Mouse (Mus musculus) cerebellum, postnatal 4 days (tissue): ENCODE measurements around the gene Slc44a1.

ENCODE experiments used
- DNase-seq, 2 experiments: peaks; one replicate each; pipeline ENCODE4 v3.0.0; 2022; ENCODE audit warnings: low spot score in 2 of 2, mixed read lengths in 1 of 2

Gene Slc44a1

DNA sequence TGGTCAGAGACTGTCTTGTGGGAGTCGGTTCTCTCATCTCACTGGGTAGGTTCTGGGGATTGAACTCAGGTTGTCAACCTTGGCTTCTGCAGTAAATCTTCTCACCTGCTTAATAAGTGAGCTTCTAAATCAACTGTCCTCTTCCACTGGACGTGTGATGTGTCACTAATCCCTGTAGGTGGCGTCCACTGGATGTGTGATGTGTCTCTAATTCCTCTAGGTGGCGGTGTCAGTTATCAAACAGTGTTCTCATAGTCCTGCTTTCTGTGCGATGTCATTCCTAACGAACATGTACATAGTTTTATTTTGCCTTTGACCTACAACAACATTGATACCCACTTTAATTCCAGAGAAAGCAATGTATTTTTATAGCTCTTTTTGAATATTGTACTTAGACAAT is 160.2 kb downstream of the Slc44a1 start:
- DNase-seq = peak in 1 of 2 experiments; percentile 15

DNA sequence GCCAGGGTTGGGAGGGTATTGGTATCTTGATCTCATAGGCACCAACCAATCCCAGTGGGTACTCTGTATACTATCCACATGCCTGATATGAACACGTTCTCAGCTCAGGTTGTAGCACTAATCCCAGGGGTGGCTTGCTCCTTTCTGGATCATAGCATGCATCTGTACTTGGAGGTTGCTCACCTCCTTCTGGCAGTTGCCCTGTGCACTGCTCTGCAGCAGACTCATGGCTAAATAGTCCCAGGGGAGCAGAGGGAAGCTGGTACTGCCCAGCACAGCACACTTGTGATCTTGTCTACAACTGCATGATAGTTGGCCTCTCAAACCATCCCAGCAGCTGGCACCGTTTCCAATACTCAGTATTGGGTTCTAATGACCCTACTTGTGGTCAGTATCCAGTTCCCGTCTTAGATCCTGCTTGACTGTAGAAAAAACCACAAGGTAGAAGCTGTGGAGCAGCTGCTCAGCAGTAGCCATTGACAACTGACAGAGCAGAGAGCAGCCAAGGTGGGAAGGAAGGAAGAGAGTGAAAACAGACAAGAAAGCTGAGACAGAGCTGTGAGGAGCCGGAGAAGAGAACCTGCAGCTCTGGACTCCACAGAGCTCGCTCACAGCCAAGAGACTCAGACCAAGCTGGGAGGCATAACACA is 174.5 kb downstream of the Slc44a1 start:
- DNase-seq = no peak

DNA sequence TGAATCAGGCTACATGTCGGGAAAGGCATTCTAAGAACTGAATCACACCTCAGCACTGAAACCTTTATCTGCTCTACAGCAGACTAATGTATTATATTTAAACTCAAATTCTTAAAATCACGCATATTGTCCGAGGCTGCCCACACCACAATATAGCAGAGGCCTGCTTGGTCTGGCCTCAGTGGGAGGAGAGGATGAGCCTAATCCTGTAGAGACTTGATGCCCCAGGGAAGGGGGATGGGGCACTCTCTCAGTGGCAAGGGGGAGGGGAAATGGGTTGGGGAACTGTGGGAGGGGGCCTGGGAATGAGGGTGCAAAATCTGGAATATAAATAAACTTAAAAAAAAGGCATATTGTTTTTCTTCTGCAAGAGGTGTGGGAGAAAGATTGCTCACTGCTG is 177.8 kb downstream of the Slc44a1 start:
- DNase-seq = no peak

DNA sequence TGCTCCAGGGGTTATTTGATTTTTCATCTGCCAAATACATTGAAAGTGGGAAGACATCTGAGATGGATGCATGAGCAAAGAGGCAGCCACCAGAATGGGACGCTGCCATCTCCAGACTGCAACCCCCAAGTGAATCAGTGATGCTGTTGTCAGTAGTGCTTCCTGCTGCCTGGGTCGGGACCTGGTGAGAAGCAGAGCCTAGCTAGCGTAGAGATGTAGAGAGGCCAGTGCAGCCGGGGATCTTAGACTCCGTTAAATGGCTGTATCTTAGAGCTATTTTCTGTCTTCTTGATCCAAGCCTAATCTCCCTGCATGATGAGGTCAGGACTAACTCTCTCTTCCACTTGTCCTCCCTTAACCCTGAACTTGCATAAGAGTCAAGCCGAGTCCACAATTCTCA is 179.9 kb downstream of the Slc44a1 start:
- DNase-seq = no peak

DNA sequence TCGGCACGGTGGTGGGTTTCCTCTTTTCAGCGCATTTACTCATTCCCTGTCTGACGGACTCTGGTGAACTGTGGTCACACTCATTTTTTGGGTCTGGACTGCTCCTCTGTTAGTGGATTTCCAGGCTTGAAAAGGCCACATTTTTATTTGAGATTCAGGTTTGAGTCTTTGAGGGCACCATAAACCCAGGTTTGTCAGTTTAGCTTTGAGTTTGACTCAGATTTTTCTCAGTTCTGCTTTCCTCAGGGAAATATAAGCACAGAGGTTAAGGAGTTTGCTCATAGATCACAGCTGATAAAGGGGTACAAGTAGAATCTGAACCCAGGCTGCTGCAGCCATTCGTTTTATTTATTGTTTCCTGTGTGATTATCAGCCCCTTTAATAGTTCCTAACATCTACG is 180.9 kb downstream of the Slc44a1 start:
- no peak for DNase-seq

DNA sequence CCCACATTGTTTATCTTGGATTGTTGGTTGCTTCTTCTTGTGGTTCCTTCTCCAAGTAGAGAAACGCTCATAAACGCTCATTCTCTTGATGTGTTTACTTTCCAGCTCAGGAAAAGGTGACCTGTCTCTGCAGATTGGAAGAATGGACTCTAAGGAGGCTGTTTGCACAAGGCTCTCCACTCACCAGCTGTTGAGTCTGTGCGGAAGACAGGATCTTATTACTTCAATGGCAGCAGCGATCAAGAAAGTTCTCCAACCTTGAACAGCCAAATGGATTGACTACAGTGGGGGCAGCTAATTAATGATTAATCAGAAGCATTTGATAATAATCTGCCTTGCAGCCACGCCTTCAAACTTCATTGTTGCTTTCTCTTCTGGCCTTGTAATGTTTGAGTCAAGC is 181.3 kb downstream of the Slc44a1 start:
- no peak for DNase-seq

DNA sequence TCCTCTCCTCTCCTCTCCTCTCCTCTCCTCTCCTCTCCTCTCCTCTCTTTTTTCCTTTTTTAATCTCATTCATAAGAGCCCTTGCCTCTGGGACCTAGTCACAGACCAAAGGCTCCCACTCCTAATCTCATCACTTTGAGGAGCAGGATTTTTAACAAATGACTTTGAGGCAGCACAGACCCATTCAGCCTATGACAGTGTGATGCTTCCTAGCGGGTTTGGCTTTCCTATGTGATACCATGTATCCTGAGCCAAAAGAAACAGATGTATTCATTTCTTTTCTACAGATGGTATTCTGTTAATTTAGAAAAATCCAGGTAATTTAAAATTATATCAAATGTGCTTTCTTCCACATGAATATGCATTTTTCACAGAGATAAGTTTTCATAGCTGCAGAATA is 183.5 kb downstream of the Slc44a1 start:
- no peak for DNase-seq

DNA sequence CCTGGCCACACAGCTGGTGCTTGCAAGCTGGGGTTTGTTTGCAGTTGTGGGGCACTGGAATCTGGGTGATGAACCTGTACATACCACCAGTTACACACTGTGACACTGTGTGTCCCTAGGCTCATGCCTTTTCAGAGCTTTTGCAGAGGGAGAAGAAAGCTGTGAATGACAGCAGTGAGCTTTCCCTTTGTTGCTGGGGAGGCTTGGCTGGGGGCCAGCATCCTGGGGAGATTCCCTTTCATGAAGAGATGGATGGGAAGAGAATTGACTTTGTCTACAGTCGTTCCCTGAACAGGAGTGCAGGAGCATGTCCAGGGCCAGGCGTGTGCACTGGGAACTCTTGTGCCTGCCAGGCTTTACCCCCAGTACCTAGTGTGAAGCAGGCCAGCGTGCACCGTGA is 184.6 kb downstream of the Slc44a1 start:
- DNase-seq = peak; percentile 47 to 67

DNA sequence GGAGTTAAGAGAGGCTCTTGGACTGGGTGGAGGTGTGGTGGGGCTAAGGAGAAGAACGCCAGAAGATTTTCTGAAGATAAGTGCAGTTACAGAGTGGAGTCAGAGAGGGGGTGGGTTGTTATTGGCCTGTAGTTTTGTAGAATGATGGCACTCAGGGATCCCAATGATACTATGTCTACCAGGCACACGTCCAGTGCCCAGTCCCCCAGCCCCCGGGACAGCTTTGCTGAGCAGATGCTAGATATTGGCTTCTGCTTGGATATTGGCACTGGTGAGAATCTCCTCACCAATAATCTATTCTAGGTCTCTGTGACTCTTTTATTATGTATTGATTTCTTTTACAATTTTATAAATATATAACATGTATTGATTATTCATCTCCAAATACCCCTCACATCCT is 185.1 kb downstream of the Slc44a1 start:
- DNase-seq = no peak

DNA sequence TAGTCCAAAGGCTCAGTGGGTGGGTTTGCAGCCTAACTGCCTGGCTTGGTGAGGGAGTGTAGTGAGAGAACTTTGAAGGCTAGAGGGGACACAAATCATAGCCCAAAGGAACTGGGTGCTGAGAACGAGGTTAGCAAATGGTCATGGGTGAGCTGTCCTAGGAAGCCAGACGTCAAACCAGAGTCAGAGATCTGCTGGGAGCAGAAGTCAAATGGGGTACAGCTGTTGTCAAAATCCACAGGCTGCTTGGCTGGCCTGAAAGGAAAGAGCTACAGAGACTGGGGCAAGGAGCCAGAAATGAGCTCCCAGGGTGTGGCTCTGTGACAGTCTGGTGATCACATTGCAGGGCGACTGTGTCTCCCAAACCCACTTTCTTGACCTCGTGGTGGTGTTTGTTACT is 188.7 kb downstream of the Slc44a1 start:
- DNase-seq = peak in 1 of 2 experiments; percentile 31

DNA sequence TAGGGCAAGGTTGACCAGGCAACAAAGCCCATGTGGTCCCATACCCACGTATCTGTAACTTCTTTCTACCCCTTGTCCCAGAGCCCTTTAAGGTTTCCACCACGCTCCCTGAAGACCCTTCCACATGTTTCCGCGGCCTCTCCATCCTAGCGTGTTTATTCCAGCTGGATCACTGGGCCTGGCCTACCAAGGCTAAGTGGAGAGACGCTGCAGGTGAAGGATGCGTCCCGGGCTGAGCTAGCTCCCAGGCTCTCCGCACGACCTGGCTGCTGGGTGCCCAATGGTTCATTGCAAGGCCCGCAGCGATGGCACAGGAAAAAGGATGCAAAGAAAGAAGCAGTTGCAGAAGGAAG is 190.7 kb downstream of the Slc44a1 start:
- no peak for DNase-seq

DNA sequence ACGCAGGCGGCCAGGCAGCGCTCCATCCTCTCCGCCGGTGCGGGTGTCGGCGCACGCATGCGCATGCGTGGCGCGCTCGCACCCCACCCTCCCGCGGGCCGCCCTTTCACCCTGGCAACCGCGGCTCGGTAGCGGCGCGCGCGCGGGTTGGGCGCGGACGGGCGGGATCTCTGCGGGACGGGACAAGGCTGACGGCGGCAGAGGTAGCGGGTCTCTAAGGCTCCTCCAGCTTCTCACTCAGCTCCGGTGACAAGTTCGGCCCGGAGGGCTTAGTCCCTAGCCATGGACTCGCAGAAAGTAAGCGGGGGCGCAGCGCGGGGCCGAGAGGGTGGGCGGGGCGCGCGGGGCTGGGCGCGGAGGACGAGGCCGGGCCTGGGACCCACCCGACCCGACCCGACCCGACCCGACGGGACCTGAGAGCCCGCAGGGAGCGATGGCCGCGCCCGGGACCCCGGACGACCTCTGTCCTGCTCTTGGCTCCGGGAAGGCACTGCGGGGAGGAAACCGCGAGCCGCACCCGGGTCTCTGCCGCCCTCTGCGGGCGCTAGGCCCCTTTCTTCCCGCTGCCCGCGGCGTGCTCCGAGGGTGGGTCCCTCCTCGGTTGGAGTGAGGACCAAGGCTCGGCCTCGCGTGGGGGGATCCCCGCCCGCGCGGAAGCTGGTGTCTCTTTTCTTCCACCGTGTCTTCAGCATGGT is 191.2 kb downstream of the Slc44a1 start, which contains the start of gene Fsd1l:
Gene Fsd1l, plus strand, starts transcription at position 156 of the 695 bp plus-strand sequence.
- peak; percentile 68 to 85 for DNase-seq

DNA sequence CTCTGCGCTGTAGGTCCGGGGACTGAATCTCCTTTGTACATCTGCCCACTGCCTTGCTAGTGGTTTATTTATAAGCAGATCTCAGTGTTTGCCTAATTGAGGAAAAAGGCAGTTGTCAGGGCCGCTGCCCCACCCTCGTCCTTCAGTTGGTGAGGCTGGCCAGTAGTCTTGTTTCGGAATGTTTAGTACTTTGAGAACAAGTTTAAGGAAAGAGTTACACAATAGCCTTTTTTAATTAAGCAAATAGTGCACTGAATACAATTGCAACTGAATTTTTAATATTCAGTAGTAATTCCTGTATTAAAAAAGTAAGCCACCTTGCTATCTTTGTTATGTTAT is 191.8 kb downstream of the Slc44a1 start:
- no peak for DNase-seq

DNA sequence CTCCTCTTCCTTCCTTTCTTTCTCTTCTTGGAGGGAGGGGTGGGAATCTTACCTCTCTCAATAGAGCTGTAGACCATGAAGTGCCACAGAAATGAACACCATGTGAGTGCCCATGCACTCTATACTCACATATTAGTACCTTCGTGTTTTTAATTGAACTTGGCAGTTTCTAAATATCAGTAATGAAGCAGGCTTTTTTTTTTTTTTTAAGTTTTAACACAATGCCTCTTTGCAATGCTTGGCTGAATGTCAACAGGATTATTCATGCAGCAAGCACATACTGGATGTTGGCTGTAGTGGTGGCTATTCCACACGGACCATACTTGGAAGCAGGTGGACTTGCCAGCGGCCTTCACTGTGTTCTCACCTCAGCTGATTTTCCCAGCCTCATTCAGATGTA is 195.1 kb downstream of the Slc44a1 start:
- DNase-seq = no peak

DNA sequence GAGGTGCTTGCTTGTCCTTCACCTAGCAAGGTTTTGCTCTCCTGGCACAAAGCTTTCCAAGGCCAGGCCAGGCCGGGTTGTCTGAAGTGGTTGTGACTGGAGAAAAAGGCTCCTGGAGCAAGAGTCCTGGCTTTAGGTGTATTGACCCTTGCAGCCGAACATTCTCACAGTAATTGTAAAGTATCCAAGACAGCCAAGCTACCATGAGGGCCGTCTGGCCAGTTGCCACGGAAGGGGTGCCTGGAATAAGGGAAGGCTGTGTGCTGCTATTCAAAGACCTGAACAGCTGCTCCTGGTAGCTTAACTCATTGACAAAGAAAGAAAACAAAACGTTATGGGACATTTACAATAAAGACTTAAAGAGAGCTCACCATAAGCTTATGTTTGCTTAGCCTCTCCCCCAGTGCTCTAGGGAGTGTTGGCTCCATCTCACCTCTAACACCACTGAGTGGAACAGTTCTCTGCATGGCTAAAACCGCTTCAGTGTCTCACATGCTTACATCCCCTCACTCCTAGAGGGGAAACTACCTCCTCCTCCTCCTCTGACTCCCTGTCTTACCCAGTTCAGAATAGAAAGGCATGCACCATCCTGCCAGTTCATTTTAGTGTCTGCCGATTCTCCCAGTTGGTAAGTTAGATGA is 197.2 kb downstream of the Slc44a1 start:
- DNase-seq = no peak

DNA sequence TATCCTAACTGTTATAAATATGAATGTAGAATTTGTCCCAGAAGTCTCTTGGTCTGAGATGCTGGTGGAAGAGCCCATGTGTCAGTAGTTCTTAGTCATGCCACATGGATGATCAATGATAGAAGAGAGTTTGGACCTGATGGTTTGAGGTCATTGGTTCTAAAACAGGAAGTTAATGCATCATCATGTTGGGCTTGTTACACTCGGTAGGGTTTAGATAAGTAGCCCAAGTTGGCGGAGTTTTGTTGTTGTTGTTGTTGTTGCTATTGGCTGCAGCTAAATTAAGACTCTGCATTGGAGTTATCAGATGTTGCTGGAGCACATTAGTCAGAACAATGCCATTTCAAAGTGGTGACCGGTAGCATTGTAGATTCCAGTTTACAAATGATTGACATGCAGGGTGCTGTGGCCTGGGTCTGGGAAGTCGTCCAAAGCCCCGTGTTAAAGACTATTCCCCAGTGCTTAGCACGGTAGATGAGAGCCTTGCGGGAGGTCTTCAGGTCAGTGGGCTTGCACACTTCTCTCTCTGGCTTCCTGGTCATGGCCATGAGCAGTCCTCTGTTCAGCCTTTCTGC is 198.4 kb downstream of the Slc44a1 start:
- no peak for DNase-seq

DNA sequence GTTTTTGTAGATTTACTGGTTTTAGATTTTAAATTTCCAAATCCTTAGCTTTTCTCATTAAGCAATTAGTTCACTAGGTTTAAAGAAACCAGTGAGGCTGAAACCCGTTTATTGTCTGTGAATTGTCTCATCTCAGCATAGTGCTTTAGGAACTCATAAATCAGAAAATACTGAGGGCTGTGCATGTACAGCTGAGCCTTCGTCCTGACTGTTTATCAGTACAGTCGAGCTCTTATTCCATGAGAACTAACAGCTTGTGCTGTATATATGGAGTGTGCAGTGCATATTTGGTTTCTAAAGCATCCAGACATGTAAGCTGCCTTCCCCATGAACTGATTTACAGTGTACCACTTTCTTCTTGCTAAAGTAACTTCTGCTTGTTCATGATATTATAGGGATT is 217.8 kb downstream of the Slc44a1 start:
- no peak for DNase-seq

DNA sequence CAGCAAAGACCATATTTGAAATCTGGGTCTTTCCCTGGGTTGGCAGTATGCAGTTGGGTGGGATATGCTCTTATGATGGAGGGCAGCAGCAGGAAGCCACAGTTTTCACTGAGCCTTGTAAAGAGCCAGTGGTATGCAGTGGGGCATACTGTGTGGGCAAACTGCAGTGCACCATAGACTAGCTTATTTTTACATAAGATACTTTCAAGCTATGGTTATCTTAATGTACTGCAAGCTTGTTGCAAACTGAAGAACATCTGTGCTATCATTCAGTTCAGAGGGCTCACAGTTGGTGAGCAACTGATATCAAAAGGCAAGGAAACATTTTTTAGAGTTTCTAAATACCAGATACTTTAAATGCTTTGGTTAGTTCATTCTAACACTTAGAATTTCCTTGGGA is 220.5 kb downstream of the Slc44a1 start:
- DNase-seq = no peak
